Mouse (Mus musculus): ENCODE results near the gene Adap1.

DNA sequence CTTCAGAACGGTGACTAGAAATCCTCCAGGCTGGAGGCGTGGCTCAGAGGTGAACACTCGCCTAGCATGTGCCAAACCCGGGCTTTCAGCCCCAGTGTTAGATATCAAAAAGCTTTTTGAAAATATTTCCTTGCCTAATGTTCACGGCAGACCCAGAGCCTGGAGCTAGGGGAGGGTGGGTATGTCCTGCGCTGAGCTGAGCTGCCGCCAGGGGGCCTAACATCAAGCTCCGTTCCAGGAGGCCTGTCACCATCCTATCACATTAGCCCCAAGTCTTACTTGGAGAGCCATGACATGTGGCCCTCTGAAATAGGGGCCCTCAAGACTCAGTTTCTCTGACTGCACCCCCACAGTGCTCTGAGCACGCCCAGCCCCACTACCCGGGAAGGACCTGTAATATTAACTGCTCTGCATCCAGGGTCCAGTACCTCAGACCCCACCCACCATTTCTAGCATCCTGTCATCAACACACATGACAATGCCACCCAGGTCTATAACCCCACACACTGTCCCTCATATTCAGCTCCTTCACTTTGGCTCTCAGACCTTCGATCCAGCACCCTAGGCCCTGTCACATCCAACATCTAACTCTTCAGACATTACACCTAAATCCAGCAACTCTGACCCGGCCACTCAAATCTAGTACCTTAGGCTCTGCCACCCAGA, 18.7 kb upstream of the Adap1 start:
- peak; percentile 73 for TF ChIP-seq CTCF (IDR thresholded peaks at IDR 0.05; ENCODE audit: extremely low read depth, insufficient read depth, low read length)
- no peak for TF ChIP-seq POLR2A (IDR thresholded peaks at IDR 0.05; ENCODE audit: extremely low read depth, insufficient read depth, low read length)
